ENCODE assay signal across 7 mouse cellular contexts in genomic region chr3:51888662-51889433, GRCm38 (mm10).
A peak's percentile ranks its signal among the peaks of the same experiment; 100 is the strongest.
DNase-seq lines count a peak whose midpoint lies in the region; ATAC-seq and TF ChIP-seq lines count a peak whose summit lies in the region.

No protein-coding gene starts in this region.

- DNase-seq in lung, postnatal 25 days (ENCODE audit: low spot score): no peak
- DNase-seq in liver, embryonic 13.5 days: no peak
- DNase-seq in thymus, adult 2 months: no peak
- DNase-seq in kidney, postnatal 25 days: no peak
- no peak for DNase-seq in left cerebral cortex, adult 9 months (ENCODE audit: low spot score in 2 of 2)

- ATAC-seq in lung, embryonic 15.5 days (ENCODE audit: borderline replicate concordance, extremely low read depth, low FRiP score, low TSS enrichment): no peak; the same call in 1 of the 2 replicates
- peak; percentile 57 for ATAC-seq in forebrain, embryonic 15.5 days (replicated peaks)
- peak; percentile 63 for ATAC-seq in liver, embryonic 13.5 days (ENCODE audit: low read depth)

- H3K4me1 ChIP-seq in lung, embryonic 15.5 days: peaks cover 40% of the 10 kb centered on the region
- peaks cover 30% of the 10 kb centered on the region for H3K4me1 ChIP-seq in forebrain, embryonic 15.5 days
- H3K4me1 ChIP-seq in liver, embryonic 13.5 days (replicated peaks): peaks cover 27% of the 10 kb centered on the region
- H3K4me1 ChIP-seq in thymus, adult 2 months (replicated peaks; ENCODE audit: control insufficient read depth, insufficient read depth, low read length): peaks cover 6% of the 10 kb centered on the region; the same call in 1 of the 2 replicates

- TF ChIP-seq POLR2A in thymus, adult 2 months (IDR thresholded peaks at IDR 0.05; ENCODE audit: control insufficient read depth, extremely low read depth, insufficient read depth, low read length, poor library complexity): no peak

- H3K27ac ChIP-seq in lung, embryonic 15.5 days: 0 out of 2 replicates have a peak overlapping the region, but pooled peaks have one; percentile 17
- peak overlapping the region; percentile 92 for H3K27ac ChIP-seq in forebrain, embryonic 15.5 days (replicated peaks)
- H3K27ac ChIP-seq in liver, embryonic 13.5 days: no peak overlapping the region
- H3K27ac ChIP-seq in thymus, adult 2 months (ENCODE audit: control insufficient read depth, insufficient read depth, low read length): no peak overlapping the region

- H3K27me3 ChIP-seq in lung, embryonic 15.5 days: no peaks in the 10 kb centered on the region
- H3K27me3 ChIP-seq in forebrain, embryonic 15.5 days: no peaks in the 10 kb centered on the region
- 0 out of 2 replicates have a peak, but pooled peaks cover 2% of the 10 kb centered on the region for H3K27me3 ChIP-seq in liver, embryonic 13.5 days
- no peaks in the 10 kb centered on the region for H3K27me3 ChIP-seq in thymus, adult 2 months (ENCODE audit: control insufficient read depth, insufficient read depth, low read length)

- whole genome bisulfite sequencing in lung, embryonic 15.5 days: 18% methylated on average over 20 of the region's 20 CpGs
- WGBS in forebrain, embryonic 15.5 days: 6% methylated on average over 20 of the region's 20 CpGs
- 30% methylated on average over 20 of the region's 20 CpGs for WGBS in liver, embryonic 13.5 days (ENCODE audit: insufficient replicate concordance)
- WGBS in thymus, adult 2 months: 49% methylated on average over 20 of the region's 20 CpGs

- H3K4me2 ChIP-seq in lung, embryonic 15.5 days: peak overlapping the region; percentile 37
- H3K4me2 ChIP-seq in forebrain, embryonic 15.5 days (replicated peaks): peak overlapping the region; percentile 36
- peak overlapping the region; percentile 47 for H3K4me2 ChIP-seq in liver, embryonic 13.5 days

- TF ChIP-seq CTCF in thymus, adult 2 months (IDR thresholded peaks at IDR 0.05; ENCODE audit: borderline replicate concordance, control insufficient read depth, extremely low read depth, insufficient read depth, low read length, poor library complexity): no peak

- peak overlapping the region; percentile 1; the same call in 1 of the 2 replicates for H3K9ac ChIP-seq in lung, embryonic 15.5 days
- peak overlapping the region; percentile 38; the same call in 1 of the 2 replicates for H3K9ac ChIP-seq in forebrain, embryonic 15.5 days (replicated peaks)
- H3K9ac ChIP-seq in liver, embryonic 13.5 days: peak overlapping the region; percentile 27; the same call in 1 of the 2 replicates

- H3K9me3 ChIP-seq in lung, embryonic 15.5 days: no peaks in the 10 kb centered on the region
- H3K9me3 ChIP-seq in forebrain, embryonic 15.5 days: no peaks in the 10 kb centered on the region
- no peaks in the 10 kb centered on the region for H3K9me3 ChIP-seq in liver, embryonic 13.5 days (replicated peaks)

- H3K36me3 ChIP-seq in lung, embryonic 15.5 days: no peaks in the 10 kb centered on the region
- no peaks in the 10 kb centered on the region for H3K36me3 ChIP-seq in forebrain, embryonic 15.5 days
- no peaks in the 10 kb centered on the region for H3K36me3 ChIP-seq in liver, embryonic 13.5 days
- no peaks in the 10 kb centered on the region for H3K36me3 ChIP-seq in thymus, adult 2 months (ENCODE audit: control insufficient read depth, insufficient read depth, low read length)

- H3K4me3 ChIP-seq in lung, embryonic 15.5 days: no peak overlapping the region
- no peak overlapping the region for H3K4me3 ChIP-seq in forebrain, embryonic 15.5 days
- H3K4me3 ChIP-seq in liver, embryonic 13.5 days (replicated peaks): no peak overlapping the region; the same call in 1 of the 2 replicates
- H3K4me3 ChIP-seq in thymus, adult 2 months (ENCODE audit: control insufficient read depth, insufficient read depth, low read length): no peak overlapping the region

Comparison
In these comparisons a context has a peak if more than half of its experiments do, and no peak if none do; other contexts are left out.
1. H3K27ac ChIP-seq: peak in lung, embryonic 15.5 days (single experiment) and forebrain, embryonic 15.5 days (single experiment); none in liver, embryonic 13.5 days (single experiment) and thymus, adult 2 months (single experiment).
2. Peak in every context shown above with its lines, with median percentiles within 50 percentile points of each other: H3K4me2 ChIP-seq and H3K9ac ChIP-seq.